Mouse (Mus musculus) right cerebral cortex, postnatal 4 days (tissue): ENCODE results near the gene H2-Ab1.

ENCODE experiments used
- DNase-seq: peaks from one replicate; pipeline ENCODE4 v3.0.0-alpha.2; 2022

Gene H2-Ab1

DNA sequence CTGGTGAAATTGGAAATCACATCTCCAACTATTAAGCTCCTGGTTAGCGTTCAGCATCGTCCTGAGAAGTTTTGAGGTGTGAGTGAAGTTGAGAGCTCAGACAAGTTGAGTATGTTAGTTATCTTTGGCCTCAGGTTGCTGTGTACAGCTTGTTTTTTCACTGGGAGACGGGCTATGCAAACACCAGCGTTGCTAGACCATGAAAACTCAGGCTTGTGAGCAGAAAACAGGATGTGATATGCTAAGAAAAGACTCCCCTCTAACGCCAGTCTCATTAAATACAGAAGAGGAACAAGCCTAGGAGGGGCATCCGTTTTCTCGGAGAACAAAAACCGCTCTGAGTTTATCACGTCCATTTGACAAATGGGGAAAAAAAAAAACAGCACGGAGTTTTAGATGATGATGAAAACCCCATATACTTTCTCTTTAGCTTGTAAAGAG is 17.9 kb upstream of the H2-Ab1 start:
- no peak for DNase-seq

DNA sequence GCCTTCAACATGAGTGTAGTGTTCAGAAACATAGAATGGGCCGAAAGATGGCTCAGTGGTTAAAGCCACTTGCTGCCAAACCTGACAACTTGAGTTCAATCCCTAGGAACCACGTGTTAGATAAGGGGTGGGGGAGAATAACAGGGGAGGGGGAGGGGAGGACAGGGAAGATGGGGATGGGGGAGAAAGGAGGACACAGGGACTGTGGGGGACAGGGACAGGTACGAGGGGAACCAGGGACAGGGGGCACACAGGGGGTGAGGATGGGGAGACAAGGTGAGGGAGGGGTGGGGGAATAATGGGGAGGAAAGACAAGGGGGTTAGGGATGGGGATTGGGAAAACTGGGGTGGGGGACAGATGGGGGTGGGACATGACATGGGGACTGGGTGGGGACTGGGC is 17.1 kb upstream of the H2-Ab1 start:
- DNase-seq, result no peak

DNA sequence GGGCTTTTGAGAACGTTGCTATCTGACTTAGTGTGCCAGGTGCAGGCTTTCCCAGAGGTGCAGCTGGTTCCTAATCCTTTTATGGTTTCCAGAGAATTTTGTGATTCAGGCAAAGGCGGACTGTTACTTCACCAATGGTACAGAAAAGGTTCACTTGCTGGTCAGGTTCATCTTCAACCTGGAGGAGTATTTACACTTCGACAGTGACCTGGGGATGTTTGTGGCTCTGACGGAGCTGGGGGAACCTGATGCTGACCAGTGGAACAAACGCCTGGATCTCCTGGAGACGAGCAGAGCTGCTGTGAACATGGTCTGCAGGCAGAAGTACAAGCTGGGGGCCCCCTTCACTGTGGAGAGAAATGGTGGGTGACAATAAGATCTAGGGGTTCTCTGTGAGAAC is 16.6 kb upstream of the H2-Ab1 start:
- DNase-seq, result no peak

DNA sequence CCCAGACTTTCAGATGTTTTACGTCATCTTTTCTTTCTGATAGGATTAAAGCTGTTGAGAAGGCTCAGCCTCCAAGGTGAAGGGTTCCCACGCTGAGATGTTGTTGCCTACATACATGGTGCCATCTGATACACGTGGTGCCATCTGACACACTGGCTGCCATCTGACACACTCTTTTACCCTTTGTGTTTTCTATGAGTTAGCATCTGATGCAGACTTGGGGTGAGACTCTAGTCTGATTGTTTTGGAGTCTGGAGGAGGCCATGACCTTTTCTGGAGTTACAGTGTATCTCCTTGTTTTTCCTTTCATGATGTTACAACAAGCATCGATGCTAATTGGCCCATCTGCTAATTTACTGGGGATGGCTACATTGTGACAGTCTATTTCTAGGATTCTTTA is 12.8 kb upstream of the H2-Ab1 start:
- no peak for DNase-seq

DNA sequence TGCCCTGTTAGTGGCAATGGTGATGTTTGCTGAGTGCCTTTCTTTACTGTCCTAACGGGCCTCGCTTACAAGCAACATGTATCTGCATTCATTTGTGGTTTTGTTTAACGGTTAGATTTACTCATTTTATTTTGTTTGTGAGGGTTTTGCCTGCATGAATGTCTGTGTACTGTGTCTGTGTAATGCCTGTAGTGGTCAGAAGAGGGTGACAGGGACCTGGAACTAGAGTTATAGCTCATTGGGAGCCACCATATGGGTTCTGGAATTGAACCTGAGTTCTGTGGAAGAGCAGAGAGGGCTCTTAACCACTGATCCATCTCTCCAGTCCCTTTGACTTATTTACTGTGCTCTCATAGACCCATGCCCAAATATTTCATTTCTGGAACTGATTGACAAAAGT is 10.4 kb upstream of the H2-Ab1 start:
- DNase-seq, result no peak

DNA sequence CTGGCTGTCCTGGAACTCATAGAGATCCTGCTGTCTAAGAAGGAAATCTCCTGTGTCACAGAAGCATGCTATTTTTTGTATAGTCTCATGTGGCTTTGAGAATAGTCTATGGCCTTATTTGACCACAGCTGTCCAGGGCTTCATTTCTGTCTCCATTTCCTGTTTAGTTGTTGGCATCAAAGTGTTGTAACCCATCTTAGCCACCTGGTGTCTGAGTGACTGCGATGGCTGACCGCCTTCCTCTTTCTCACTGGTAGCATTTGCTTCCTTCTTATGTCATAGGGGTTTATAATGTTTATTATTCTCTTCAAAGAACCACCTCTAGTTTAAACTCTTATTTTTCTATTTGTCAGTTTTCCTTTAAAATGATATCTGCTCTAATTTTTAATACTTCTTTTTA is 8.7 kb upstream of the H2-Ab1 start:
- DNase-seq, result no peak

DNA sequence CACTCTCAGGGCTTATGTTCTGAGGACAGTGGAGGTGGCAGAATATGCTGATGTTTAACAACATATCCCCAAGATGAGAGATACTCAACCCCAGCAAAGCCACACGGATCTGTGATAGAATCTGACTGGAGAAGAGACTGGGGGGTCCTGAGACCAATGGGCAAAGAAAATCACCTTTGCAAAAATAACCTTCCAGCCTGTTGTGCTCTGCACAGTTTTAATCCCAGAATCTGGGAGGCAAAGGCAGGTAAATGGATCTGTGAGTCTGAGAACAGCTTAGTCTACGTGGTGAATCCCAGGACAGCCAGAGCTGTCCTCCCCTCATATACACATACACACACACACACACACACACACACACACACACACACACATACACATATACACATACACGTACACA is 8.1 kb upstream of the H2-Ab1 start:
- DNase-seq, result no peak

DNA sequence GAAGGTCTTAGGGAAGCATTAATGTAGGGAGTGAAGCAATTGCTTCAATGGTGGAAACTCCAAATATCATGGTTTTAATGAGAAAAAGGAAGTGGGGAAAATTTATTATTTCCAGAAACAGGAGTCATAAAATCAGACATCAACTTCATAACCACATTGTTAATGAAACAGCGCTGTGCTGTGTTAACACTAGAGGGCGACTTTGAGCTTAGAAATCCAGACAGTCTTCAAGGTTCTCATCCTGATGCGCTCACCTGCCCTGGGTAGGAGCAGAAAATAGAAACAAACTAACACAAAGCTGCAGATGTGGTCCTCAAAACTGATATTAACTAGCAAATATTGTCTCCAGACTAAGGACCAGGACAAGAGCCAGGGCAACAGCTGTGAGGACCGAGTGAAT is 7.6 kb upstream of the H2-Ab1 start:
- peak; percentile 34 for DNase-seq

DNA sequence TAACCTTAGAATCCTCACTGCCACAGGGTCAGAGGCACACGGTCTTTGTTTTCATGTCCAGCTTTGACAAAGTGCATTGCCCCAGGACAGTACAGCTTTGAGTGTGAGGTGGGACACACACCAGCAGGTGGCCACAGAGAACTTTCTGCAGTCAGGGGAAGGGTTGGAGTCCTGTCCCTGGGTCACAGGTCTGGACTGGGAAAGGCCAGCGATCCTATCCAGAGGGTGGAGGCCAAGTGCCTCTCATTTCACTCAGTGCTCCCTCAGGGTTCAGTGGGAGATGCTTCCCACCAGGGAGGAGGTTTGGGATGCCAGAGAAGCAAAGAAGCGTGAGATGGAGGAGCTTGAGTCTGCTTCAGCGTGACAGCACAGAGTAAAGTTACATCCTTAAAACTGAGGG is 5.8 kb upstream of the H2-Ab1 start:
- no peak for DNase-seq

DNA sequence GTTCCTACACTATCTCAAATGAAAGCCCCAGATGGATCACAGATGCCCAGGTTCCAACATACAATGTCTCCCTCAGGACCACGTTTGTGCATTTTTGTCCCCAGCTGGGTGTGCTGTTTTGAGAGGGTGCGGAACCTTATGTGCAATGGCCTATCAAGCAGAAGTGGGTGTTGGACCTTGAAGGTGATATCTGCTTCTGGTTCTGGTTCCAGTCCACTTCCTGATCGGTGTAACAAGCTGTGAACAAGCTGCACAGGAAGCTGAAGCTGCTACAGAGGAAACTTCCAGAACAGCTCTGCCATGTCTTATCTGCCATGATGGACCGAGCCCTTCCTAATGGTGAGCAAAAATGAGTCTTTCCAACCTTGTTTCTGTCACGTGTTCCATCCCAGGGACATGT is 988 bp upstream of the H2-Ab1 start:
- no peak for DNase-seq

DNA sequence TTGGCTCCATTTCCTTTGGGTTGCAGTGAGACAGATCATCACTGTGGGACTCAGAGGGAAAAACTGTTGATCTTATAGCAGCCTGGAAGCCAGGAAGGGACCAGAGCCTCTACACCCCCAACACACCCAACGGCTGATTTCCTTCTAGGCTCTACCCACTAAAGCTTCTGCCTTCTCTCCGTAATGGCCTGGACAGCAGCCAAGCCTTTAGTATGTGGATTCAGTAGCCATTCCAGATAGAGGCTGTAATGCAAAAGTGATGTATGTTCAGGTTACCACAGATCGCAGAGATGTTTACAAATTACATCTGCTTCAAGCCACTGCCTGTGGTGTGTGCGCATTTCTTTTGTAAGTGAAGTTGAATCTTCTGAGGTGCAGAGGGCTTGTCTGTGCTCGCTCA is 3.1 kb downstream of the H2-Ab1 start:
- no peak for DNase-seq

DNA sequence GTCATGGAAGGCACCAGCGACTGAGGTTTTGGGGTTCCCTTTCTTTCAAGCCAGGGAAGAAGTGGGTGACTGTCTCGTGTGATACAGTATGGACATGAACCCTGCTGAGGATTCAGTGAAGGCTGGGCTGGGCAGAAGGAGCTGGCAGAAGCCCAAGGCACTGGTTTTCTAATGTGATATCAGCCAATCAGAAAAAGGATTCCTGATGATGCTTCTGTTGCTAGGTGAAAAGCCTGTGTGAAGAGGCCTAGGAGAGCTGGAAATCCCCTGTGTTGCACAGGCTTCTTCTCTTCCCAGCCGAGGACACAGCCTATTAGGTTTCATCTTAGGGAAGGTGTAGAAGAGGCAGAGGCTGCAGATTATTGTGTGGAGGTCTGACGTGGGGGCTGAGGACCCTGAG is 4.0 kb downstream of the H2-Ab1 start:
- DNase-seq, result peak; percentile 77

DNA sequence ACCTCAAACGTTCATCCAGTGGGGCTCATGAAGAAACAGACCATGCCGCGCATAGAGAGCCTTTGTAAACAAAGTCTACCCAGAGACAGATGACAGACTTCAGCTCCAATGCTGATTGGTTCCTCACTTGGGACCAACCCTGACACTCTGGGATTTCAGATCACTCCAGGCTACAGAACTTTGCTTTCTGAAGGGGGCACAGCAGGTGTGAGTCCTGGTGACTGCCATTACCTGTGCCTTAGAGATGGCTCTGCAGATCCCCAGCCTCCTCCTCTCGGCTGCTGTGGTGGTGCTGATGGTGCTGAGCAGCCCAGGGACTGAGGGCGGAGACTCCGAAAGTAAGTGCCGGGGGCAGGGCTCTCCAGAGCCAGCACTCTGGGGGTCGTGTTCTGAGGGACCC is 5.6 kb downstream of the H2-Ab1 start:
- DNase-seq, result peak; percentile 61

DNA sequence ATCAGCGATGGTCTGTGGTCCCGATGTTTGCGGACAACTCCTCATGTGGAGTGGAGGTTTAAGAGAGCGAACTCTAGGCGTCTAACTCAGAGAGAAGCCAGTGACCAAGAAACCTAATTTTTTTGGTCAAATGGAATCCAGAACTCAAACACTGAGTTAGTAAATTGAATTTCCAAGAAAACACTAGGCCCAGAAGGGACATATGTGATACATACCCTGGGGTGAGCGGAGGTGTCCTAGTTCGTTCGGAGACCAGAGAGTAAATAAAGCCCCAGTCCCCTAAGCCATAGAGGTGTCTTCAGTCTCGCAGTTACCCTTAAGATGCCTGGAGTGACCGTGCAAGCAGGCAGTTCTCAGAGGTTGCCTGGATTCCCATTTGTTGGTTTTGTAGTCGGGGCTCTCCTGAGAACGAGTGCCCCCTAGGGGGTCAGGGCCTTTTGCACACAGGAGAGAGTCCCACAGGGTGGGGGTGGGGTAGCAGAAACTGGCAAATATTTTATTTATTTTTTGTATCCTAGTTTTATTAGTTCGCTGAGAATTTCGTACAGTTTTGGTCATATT is 6.4 kb downstream of the H2-Ab1 start:
- no peak for DNase-seq

DNA sequence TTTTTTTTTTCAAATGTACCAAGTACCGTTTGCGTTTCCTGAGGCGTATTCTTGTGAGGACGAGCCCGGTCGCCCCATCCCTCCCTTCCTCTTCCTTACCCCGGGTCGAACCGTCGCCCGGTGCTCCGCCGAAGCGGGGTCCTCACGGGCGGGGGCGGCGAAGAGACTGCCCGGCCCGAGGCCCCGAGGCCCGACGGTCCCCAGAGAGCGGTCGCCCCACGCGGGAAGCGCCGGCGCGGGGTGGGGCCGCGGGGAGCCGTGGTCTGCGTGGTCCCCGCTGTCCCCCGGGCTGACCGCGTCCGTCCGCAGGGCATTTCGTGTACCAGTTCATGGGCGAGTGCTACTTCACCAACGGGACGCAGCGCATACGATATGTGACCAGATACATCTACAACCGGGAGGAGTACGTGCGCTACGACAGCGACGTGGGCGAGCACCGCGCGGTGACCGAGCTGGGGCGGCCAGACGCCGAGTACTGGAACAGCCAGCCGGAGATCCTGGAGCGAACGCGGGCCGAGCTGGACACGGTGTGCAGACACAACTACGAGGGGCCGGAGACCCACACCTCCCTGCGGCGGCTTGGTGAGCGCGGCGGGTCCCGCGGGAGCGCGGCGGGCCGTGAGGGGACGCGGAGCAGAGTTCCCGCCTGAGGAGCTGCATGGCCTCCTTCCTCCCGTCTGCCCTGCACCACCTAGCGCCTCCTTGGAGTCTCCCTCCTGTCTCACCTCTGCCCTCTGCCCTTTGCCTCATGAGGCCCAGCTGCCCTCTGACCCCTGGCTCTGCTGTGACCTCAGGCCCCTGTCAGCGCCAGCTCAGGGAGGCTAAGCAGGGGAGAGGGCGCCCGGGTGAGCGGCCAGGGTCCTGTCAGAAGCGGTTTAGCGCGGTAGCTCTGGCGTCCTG is 7.2 kb downstream of the H2-Ab1 start:
- DNase-seq, result no peak

DNA sequence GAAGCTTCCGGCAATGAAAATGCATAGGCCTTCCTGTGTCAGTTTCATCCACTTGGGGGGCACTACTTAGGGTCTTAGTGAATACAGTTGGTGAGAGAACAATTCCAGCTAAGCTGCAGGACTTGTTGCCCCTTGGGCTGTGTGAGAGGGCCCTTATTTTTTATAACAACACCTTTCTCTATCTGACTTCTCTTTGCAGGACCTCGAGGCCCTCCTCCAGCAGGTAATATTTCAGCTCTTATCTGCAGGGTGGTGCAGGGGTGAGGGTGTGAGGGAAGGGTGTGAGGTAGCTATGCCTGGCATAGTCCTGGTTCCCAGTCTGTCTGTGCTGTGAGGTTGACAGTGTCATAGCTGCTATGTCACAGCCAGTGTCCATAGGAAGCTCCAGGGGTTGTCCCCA is 10.8 kb downstream of the H2-Ab1 start:
- DNase-seq, result no peak

DNA sequence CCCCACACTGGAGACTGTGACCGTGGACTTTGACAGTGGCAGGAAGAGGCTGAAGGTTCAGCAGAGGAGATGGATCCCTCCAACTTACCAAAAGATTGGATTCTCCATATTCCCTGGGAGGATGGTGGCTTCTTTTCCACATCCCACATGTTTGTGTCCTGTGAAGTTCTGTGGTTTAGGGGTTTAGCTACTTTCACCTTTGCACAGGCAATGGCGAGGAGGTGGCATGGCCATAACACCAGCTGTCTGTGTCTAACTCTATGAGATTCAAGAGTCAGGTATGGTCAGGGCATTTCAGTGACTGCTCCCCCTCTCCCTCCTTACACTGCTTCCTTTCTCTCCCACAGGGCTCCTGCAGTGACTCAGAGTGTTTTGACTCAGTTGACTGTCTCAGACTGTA is 11.3 kb downstream of the H2-Ab1 start:
- DNase-seq, result no peak

DNA sequence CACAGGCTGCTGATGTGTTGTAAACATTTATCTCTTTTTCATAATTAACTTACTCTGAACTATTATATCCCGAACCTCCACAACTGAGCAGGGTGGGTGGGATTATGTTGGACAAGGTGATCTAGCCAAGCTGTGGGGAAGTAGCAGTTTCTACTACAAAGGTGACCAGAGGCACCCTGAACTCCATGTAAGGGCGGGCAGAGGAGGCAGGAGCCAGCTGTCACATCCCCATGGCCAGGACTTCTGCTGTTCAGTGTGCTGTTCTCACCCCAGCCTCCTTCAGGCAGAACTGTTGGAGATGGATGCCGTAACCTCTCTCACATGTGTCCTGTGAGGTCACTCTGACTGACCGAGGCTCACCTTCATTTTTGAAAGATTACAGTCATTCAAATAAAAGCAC is 12.3 kb downstream of the H2-Ab1 start:
- DNase-seq, result no peak

DNA sequence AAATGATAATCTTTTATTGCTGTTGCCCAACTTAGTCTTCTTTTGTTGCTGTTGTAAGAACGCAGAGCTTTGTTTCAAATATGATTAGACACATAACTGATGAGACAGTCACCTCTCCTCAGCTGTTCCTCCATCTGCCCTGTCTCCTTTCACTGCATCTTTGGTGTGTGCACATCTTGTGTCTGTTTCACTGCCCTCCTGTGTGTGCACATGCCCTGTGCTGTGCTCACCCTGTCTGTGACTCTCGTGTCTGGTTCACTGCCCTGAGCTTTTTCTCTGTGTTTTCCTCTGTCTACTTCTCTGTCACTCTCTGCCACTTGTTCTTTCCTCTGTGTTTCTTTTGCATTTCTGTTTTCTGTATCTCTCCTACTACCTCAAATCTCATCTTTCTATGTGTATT is 12.7 kb downstream of the H2-Ab1 start:
- no peak for DNase-seq

DNA sequence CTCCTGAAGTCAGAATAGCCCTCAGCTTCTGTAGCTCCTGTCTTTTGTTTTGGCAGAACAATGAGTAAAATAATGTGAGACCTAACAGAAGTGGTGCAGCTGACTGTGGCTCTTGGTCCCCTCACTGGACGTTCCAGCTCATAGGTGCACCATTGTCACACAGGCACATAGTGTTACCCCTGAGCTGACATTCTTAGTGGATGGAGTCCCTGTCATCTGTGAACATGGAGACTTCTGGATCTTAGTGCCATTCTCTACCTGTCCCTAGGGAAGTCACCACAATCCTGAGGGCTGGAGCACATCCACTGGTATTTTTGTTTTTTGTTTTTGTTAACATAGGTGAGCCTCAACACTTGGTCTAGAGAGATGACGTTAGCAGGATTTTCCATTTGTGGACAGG is 13.5 kb downstream of the H2-Ab1 start:
- DNase-seq, result no peak

DNA sequence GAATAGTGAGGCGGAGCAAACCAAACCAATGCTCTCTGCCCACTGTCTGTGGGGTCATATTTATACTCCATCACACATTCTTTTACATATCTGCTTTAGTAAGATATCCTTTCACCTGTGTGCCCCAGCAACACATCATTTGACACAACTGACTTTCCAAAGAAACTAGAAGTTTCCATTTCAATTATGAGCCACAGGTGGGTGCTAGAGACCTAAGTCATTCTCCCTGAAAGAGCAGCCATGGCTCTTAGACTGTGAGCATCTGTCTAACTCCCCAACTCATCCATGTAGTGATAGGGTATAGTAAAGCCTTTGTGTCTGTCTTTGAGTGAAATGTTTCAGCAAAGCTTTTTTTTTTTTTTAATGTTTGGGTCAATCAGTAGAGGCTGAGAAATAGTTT is 14.6 kb downstream of the H2-Ab1 start:
- no peak for DNase-seq

DNA sequence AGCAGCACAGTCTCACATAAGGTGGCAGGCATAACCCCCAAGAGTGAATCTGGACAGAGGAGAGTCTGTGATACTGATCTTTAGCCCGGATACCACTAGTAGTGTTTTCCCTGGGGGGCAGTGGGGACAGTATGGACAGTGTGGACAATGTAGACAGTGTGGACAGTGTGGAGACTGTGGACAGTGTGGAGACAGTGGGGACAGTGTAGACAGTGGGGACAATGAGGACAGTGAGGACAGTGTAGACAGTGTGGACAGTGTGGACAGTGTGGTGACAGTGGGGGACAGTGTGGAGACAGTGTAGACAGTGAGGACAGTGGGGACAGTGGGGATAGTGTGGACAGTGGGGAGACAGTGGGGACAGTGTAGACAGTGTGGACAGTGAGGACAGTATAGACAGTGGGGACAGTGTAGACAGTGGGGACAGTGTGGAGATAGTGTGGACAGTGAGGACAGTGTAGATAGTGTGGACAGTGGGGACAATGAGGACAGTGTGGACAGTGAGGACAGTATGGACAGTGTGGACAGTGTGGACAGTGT is 23.1 kb downstream of the H2-Ab1 start:
- DNase-seq, result no peak

DNA sequence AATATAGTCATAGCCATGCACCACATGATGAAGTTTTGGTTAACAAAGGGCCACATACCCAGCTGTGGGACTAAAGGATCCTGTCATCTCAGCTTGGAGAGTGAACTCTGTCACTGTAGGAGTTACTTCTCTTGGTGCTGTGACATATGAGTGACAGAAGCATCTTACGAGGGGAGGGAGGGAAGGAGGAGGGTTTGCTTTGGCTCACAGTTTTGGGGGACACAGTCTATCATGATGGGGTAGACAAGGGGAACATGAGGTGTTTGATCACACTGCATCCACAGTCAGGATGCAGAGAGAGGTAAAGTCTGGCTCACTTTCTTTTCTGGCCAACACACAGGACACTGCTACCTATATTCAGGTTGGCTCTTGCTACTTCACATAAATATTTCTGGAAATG is 24.3 kb downstream of the H2-Ab1 start:
- DNase-seq, result no peak

DNA sequence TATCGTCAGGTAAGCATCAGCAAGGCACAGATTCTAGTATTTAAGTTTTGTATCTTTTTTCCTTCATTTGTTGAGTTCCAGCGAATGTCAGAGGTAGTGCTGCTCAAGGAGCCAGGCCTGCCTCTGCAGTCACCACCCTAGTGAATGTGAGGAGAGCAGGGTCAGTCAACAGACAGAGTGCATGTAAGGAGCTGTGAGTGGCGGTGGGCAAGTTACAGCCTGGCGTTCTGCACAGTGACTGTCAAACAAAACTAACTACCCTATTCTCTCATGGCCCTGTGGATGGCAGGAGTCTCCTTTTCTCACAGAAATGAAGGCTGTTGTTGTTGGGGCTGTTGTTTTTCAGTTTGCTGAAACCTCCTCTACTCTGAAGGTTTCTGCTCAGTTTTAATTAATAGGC is 27.9 kb downstream of the H2-Ab1 start:
- DNase-seq, result no peak

DNA sequence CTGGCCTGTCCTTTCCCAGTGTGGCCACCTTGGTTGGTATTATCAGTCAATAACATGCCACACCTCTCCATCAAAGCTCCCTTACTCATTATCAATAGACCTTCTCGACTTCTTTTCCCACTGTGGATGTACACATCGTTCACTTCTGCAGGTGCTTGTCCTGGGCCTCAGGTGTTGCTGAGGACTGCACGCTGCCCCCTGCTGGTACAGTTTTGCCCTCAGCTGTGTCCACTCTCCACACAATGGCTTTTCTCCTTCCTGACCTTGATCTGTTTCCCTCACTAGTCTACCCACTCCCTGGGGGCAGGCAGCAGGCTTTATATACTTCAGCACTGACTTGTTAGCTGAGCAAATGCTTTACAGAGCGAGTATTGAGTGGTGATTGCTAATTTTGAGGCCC is 28.4 kb downstream of the H2-Ab1 start:
- no peak for DNase-seq
